Mouse (Mus musculus) embryo, embryonic 10 days (tissue): ENCODE measurements around the gene BC030500.

ENCODE experiments used
- DNase-seq: peaks from one replicate; pipeline ENCODE4 v3.0.0-alpha.2; 2015; ENCODE audit warnings: low spot score

BC030500 gene

GRCm38 (mm10) chr8:58911677-58912076 lies at the start of gene BC030500:
TSS of gene BC030500 (plus strand) at chr8:58911755.
- peak; percentile 34 for DNase-seq

GRCm38 (mm10) chr8:58886405-58886804 lies 25.1 kb upstream of the BC030500 start:
- DNase-seq = peak; percentile 62

GRCm38 (mm10) chr8:58890591-58890990 lies 21.0 kb upstream of the BC030500 start:
- DNase-seq = no peak

- DNase-seq = no peak
These were observed 15.6 kb upstream of the BC030500 start for GRCm38 (mm10) chr8:58895960-58896359.

- no peak for DNase-seq
These were observed 7.1 kb upstream of the BC030500 start for GRCm38 (mm10) chr8:58904465-58904864.

- DNase-seq = peak; percentile 52
These were observed 763 bp downstream of the BC030500 start, which contains the start of gene Galntl6 for GRCm38 (mm10) chr8:58912196-58912839. TSS of gene Galntl6 (minus strand) at chr8:58912640.

GRCm38 (mm10) chr8:58912840-58913639 lies 1.5 kb downstream of the BC030500 start:
- DNase-seq = peak; percentile 64

GRCm38 (mm10) chr8:58913640-58913968 lies 2.0 kb downstream of the BC030500 start:
- DNase-seq = no peak

- DNase-seq = no peak
These were observed 3.6 kb downstream of the BC030500 start for GRCm38 (mm10) chr8:58915142-58915541.

- no peak for DNase-seq
These were observed 19.5 kb downstream of the BC030500 start for GRCm38 (mm10) chr8:58931066-58931465.

GRCm38 (mm10) chr8:58943773-58944172 lies 32.2 kb downstream of the BC030500 start:
- DNase-seq = no peak

- no peak for DNase-seq
These were observed 45.7 kb downstream of the BC030500 start for GRCm38 (mm10) chr8:58957195-58957739.
